Mouse (Mus musculus) forebrain, embryonic 14.5 days (tissue): ENCODE measurements around the gene Cxcl14. TPM values are rescaled to one million over a fixed set of nuclear protein-coding genes. Genes with fewer than 3 reads are reported as not detected.

Source experiments
- polyA plus RNA-seq: library from polyadenylated mRNA; unstranded; fragments of >200 nt; fragmentation: Nextera tagmentation; extraction: Ambion mirVana; gene quantifications from 2 replicates; pipeline ENCODE4 v1.2.1, GENCODE M21; 2014

Cxcl14 gene
- polyA plus RNA-seq, 1 experiment from 2014 or later, result 8.1 TPM

Other genes with a start within 250 kb of the Cxcl14 start
- 422 and 438 TPM in 2 replicates for gene H2afy, start 160.2 kb downstream of the Cxcl14 start, polyA plus RNA-seq
- 0.42 and 0.58 TPM in 2 replicates for gene Tifab, start 117.7 kb downstream of the Cxcl14 start, polyA plus RNA-seq
- 3.4 and 4.3 TPM in 2 replicates for gene Neurog1, start 44.4 kb downstream of the Cxcl14 start, polyA plus RNA-seq
- gene Gm3045, start 130.0 kb upstream of the Cxcl14 start, polyA plus RNA-seq, result not detected in 2 replicates
- gene Slc25a48, start 141.8 kb upstream of the Cxcl14 start, polyA plus RNA-seq, result 0.06 TPM in 2 replicates
- gene Il9, start 185.7 kb upstream of the Cxcl14 start, polyA plus RNA-seq, result not detected in 2 replicates
- gene Fbxl21, start 225.9 kb upstream of the Cxcl14 start, polyA plus RNA-seq, result 2.9 and 3.5 TPM in 2 replicates